Mouse (Mus musculus): ENCODE results near the gene Nkapl. TPM values are rescaled to one million over a fixed set of nuclear protein-coding genes. Genes with fewer than 3 reads are reported as not detected.
"Not testable (repeated sequence)": the region's sequence is repeated elsewhere in the genome, so short reads cannot be mapped to it uniquely, and the experiment has no call there.

Gene Nkapl
- total RNA-seq (2017), result 0.76 to 0.97 TPM in 2 of 3 replicates, not detected in the other

DNA sequence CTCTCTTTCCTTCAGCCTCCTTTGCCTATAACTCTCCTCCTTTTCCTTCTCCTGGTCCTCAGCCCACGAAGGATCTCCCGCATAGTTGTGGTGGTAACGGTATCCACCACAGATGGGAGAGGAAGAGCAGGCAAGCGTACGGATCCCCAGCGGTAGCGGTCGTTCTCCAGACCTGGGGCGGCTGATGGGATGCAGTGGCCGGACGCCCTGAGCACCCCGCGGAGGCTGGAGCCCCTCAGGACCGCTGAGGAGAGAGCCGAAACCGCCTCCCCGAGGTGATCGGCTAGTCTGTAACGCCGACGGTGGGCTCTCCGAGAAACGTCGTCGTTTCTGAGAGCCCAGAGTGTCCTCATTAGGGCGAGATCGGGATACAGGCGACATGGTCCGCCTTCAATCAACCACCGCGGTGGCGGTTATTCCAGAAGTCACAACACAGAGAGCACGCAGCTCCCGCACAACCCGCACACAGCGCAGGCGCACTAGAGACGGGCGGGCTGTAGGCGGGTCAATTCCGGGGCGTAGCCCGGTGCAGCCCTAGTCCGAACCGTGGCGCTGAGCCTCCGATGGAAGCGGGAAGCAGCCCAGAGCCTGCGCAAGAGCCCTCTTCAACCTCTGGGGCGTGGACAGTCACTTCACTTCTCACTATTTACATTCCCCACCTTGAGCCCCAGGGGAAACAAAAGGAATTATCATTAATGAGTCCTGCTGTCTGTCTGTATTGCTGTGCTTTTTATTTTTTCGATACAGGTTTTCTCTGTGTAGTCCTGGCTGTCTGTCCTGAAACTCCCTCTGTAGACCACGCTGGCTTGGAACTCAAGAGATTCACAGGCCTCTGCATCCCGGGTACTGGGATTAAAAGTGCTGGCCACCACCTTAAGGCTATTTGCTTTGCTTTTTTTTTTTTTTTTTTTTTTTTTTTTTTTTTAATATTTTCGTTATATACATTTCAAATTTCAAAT is at the start of gene Nkapl:
Gene Nkapl (minus strand): TSS at position 449 of the 959 bp plus-strand sequence.
- ATAC-seq (replicated peaks; ENCODE audit: insufficient number of reproducible peaks, low FRiP score, low TSS enrichment, poor library complexity, severe bottlenecking), result peak; percentile 98

DNA sequence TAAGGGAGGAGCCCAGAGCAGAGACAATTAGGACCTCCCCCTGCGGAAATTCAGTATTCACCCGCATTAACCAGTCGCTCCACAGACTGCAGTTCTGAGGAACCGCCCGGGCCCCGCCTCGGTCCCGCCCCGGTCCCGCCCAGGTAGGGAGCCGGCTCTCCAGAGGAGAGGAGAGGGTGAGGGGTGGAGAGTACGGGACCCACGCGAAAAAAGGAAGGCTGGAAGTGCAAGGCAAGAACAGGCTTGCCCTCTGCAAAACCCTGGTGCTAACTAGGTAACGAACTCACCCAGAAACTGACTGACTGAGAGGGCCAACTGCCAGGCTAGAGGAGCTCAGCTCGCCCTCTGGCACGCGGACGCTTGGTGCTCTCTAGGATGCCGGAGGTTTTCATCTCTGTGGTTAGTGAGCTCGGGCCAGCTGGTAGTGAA is 37.9 kb upstream of the Nkapl start:
- ATAC-seq (replicated peaks; ENCODE audit: insufficient number of reproducible peaks, low FRiP score, low TSS enrichment, poor library complexity, severe bottlenecking), result peak; percentile 92

DNA sequence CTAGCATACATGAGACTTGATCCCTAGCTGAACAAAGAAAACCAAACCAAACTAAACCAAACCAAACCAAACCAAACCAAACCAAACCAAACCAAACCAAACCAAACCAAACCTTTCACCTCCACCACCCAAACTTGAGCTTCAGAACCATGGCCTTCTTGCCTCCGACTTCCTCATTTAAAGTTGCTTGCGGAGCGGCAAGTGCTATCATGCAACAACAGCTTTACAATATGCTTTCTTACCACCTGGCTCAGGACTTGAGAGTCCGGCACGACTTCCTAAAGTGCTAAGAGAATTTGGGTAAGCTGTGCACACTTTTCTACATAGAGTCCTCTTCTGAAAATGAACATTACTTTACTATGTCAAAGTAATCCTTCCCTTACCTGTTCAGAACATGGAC is 34.0 kb upstream of the Nkapl start:
- no peak for ATAC-seq (replicated peaks; ENCODE audit: insufficient number of reproducible peaks, low FRiP score, low TSS enrichment, poor library complexity, severe bottlenecking)

- ATAC-seq (replicated peaks; ENCODE audit: insufficient number of reproducible peaks, low FRiP score, low TSS enrichment, poor library complexity, severe bottlenecking), result not testable (repeated sequence)
These were observed 32.9 kb upstream of the Nkapl start, which contains the start of gene Gm11273 for GRCm38 (mm10) chr13:21501182-21501581. TSS of gene Gm11273 (minus strand) at chr13:21501418.

GRCm38 (mm10) chr13:21495080-21495479 is 26.8 kb upstream of the Nkapl start, which contains the start of gene AK157302:
TSS of gene AK157302 (plus strand) at chr13:21495223.
- ATAC-seq (replicated peaks; ENCODE audit: insufficient number of reproducible peaks, low FRiP score, low TSS enrichment, poor library complexity, severe bottlenecking), result no peak

DNA sequence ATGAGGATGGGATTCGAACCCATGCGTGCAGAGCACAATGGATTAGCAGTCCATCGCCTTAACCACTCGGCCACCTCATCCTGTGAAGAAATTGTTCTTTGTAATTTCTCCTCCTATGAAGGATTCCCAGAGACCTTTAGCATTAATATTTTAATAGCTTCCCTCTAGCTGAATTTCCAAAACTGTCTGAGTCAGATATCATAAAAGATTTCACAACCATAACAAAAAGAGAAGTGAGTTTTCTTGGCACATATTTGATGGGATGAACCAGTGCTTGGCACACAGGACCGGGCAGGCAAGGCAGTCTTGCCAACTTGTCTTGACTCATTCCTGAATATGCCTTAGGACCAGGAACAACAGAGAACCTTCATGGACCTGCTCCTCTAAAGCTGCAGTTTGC is 24.5 kb upstream of the Nkapl start:
- ATAC-seq (replicated peaks; ENCODE audit: insufficient number of reproducible peaks, low FRiP score, low TSS enrichment, poor library complexity, severe bottlenecking), result no peak

- ATAC-seq (replicated peaks; ENCODE audit: insufficient number of reproducible peaks, low FRiP score, low TSS enrichment, poor library complexity, severe bottlenecking), result no peak
These were observed 18.6 kb upstream of the Nkapl start for GRCm38 (mm10) chr13:21486881-21487280.

DNA sequence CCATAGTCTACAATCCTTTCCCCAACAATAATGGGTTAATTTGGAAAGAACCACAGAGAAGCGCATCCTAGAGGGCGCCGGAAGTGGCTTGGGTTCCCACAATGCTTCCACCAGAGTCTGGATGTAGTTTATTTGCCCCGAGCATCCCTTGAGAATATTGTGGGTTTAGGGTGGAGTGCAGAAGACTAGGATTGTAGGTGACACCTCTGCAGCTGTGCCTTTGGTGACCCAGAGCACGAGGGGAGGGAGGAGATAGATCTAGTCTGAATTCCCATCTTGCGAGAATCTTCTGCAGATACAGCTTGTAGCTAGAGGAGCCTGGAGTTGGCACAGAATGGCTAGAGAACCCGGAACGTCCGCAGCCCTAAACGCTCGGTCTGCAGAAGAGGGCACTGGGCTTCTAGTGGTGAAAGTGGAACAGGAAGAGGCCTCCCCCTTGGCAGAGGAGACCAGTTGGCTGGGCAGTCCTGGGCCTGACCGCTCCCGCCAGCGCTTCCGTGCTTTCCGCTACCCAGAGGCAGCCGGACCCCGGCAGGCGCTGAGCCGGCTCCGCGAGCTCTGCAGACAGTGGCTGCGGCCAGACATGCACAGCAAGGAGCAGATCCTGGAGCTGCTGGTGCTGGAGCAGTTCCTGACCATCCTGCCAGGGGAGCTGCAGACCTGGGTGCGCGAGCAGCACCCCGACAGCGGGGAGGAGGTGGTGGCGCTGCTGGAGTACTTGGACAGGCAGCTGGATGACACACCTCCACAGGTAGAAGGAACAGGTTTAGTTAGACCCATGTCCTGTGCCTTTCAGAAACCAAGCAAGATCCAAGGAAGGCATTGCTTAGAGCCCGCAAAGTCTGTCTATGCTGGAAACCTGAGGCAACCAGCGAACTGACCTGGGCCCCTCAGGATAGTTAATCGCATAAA is 10.7 kb upstream of the Nkapl start, which contains the start of the genes Zkscan4 and Gm10065:
Gene Zkscan4 (plus strand): TSS at position 149 of the 912 bp plus-strand sequence.
Gene Gm10065 (minus strand): TSS at position 683 of the 912 bp plus-strand sequence.
- peak; percentile 47; the same call in 1 of the 2 replicates for ATAC-seq (replicated peaks; ENCODE audit: insufficient number of reproducible peaks, low FRiP score, low TSS enrichment, poor library complexity, severe bottlenecking)

GRCm38 (mm10) chr13:21472427-21472826 is 4.1 kb upstream of the Nkapl start:
- no peak for ATAC-seq (replicated peaks; ENCODE audit: insufficient number of reproducible peaks, low FRiP score, low TSS enrichment, poor library complexity, severe bottlenecking)

DNA sequence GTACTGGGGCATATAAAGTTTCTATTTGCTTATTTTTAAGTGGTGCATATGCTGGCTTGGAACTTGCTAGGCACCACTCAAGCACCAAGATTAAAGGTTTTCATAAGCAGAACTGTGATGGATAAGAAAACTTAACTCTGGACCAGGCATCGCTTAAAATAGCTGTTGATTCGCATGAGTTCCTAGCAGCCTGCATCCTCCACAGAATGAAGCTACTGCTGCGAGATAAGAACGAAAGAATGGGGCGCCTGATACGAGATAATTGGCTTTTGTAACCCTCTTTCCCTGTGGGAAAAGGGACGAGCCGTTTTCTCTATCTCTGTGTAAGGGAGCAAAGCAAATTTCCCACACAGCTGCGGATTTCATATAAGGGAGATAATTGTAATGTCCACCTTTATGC is 788 bp upstream of the Nkapl start:
- ATAC-seq (replicated peaks; ENCODE audit: insufficient number of reproducible peaks, low FRiP score, low TSS enrichment, poor library complexity, severe bottlenecking), result no peak

- ATAC-seq (replicated peaks; ENCODE audit: insufficient number of reproducible peaks, low FRiP score, low TSS enrichment, poor library complexity, severe bottlenecking), result no peak
These were observed 973 bp downstream of the Nkapl start for GRCm38 (mm10) chr13:21467336-21467735.

DNA sequence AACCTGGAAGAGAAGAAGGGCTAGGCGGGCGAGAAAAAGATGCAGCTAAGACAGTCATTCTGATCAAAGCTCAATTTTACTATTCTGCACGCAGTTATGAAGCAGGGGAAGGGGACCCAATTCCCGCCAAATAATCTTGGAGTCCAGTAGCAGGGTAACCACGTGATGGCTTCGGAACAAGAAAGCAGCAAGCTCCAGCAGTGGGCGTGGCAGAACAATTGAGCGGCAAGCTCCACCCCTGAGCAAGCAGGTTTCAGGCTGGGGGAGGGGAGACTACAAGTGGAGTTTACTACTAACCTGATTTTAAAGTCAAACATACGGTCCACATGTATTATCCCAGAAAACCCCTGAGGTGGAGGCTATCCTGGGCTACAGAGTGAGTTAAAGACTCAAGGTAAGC is 5.8 kb downstream of the Nkapl start:
- ATAC-seq (replicated peaks; ENCODE audit: insufficient number of reproducible peaks, low FRiP score, low TSS enrichment, poor library complexity, severe bottlenecking), result not testable (repeated sequence)

GRCm38 (mm10) chr13:21456347-21456746 is 12.0 kb downstream of the Nkapl start:
- ATAC-seq (replicated peaks; ENCODE audit: insufficient number of reproducible peaks, low FRiP score, low TSS enrichment, poor library complexity, severe bottlenecking), result no peak

GRCm38 (mm10) chr13:21454133-21454532 is 14.2 kb downstream of the Nkapl start:
- no peak for ATAC-seq (replicated peaks; ENCODE audit: insufficient number of reproducible peaks, low FRiP score, low TSS enrichment, poor library complexity, severe bottlenecking)

- peak; percentile 97 for ATAC-seq (replicated peaks; ENCODE audit: insufficient number of reproducible peaks, low FRiP score, low TSS enrichment, poor library complexity, severe bottlenecking)
These were observed 14.9 kb downstream of the Nkapl start, which contains the start of gene Zscan26 for GRCm38 (mm10) chr13:21453449-21453848. TSS of gene Zscan26 (minus strand) at chr13:21453730.

DNA sequence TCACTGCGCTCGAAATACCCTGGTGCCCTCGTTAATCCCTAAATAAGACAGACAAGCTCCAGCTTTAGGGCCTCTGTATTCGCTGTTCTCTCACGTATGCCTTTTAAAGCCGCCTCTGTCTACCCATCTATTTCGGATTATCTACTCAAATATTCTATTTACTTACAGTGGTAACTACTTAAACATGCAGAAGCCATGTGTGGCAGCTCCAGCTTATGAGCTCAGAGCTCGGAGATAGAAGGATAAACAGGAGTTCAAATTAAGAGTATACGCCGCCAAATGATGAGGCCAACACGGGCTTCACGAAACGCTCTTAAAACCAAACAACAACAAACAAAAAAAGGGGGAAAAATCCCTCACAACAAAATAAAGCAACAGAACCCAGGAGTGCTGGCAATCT is 15.3 kb downstream of the Nkapl start:
- no peak for ATAC-seq (replicated peaks; ENCODE audit: insufficient number of reproducible peaks, low FRiP score, low TSS enrichment, poor library complexity, severe bottlenecking)

DNA sequence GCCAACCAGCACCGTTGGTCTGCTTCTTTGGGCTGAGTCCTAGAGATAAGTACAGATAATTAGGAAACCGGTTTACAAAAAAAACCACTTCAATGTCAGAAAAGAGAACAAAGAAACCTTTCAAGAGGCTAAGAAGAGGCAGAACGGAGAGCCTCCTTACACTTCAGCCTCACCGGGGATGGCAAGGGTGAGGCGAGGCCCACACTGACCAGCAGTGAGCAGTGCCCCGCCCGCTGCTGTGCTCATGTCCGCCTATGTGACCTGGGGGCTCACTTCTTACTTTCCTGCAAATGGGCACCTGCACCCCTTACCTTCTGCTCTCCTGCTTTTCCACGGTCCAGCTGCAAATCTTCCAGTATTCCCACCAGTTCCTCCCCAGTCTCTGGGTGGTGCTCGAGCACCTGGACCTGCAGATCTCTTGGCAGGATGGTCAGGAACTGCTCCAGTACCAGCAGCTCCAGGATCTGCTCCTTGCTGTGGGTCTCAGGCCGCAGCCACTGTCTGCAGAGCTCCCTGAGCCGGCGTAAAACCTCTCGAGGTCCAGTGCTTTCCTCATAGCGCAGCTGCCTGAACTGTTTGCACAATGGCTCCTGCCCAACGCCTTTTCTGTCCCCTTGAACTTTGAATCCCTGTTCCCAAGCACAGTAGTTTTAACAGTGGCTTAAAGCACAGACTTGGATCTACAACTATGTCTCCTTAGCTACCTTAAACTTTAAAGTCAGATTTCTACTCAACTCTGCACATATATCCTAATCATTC is 20.3 kb downstream of the Nkapl start:
- no peak for ATAC-seq (replicated peaks; ENCODE audit: insufficient number of reproducible peaks, low FRiP score, low TSS enrichment, poor library complexity, severe bottlenecking)

DNA sequence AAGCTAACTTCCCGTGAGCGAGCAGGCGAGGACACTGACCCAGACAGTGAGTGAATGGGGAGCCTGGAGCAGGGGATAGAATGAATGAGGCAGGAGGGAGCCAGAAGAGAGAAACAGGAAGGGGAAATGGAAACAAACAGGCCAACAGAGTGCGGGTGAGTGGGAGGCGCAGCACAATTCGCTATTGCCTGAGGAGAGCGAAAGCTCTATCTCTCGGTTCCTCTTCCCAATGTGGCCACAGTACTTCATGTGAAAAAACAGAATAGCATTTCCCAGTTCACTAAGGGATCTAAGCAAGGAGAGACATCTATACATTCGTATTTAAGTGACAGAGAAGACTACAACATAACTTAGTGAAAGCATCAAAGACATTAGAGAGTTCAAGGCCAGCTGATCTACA is 21.5 kb downstream of the Nkapl start:
- ATAC-seq (replicated peaks; ENCODE audit: insufficient number of reproducible peaks, low FRiP score, low TSS enrichment, poor library complexity, severe bottlenecking), result 0 out of 2 replicates have a peak, but pooled peaks have one; percentile 56

All from monocyte, adult 5-6 weeks (primary cell).